Mouse (Mus musculus) heart, postnatal 0 days (tissue): ENCODE measurements at regions not wholly inside any gene's neighbourhood (a gene's known extent, or its start where the extent isn't known, plus 50 kb on each side); places are given as distances from the start of the nearest gene placed in this dataset.

Experiments used
- ATAC-seq: fragments of 200-750 bp; cut with Nextera tagmentation; 2 replicates; pipeline ENCODE4 v1.8.0; 2017; ENCODE audit warnings: low read depth, moderate number of reproducible peaks, moderate library complexity; ENCODE audit not compliant: insufficient read depth
- DNase-seq: peaks from one replicate; pipeline ENCODE4 v3.0.0-alpha.2; 2016; ENCODE audit warnings: low spot score
- H3K27ac ChIP-seq: fragments of 300-500 bp; sonication (generic); 2 replicates; pipeline ENCODE4 v1.5.1; 2014; ENCODE audit warnings: low read depth, mild to moderate bottlenecking
- H3K27me3 ChIP-seq: fragments of 300-500 bp; sonication (generic); 2 replicates; pipeline ENCODE4 v1.6.1; 2014; ENCODE audit warnings: low read length, mixed read lengths; ENCODE audit not compliant: control insufficient read depth, insufficient read depth
- H3K36me3 ChIP-seq: fragments of 300-500 bp; sonication (generic); replicated peaks from 2 replicates; pipeline ENCODE4 v1.6.1; 2014; ENCODE audit warnings: low read length, mixed read lengths; ENCODE audit not compliant: control insufficient read depth, insufficient read depth
- H3K4me1 ChIP-seq: fragments of 300-500 bp; sonication (generic); 2 replicates; pipeline ENCODE4 v1.6.1; 2014; ENCODE audit warnings: antibody characterized with exemption; ENCODE audit not compliant: control insufficient read depth, insufficient read depth
- H3K4me2 ChIP-seq: fragments of 300-500 bp; sonication (generic); 2 replicates; pipeline ENCODE4 v1.6.1; 2014; ENCODE audit warnings: low read depth, mild to moderate bottlenecking, low read length, moderate library complexity
- H3K4me3 ChIP-seq: fragments of 300-500 bp; sonication (generic); 2 replicates; pipeline ENCODE4 v1.5.1; 2014; ENCODE audit warnings: low read depth, low read length
- H3K9ac ChIP-seq: fragments of 300-500 bp; sonication (generic); replicated peaks from 2 replicates; pipeline ENCODE4 v1.6.1; 2014; ENCODE audit warnings: low read depth, low read length, mixed read lengths
- H3K9me3 ChIP-seq: fragments of 300-500 bp; sonication (generic); replicated peaks from 2 replicates; pipeline ENCODE4 v1.6.1; 2016; ENCODE audit warnings: low read length; ENCODE audit not compliant: control insufficient read depth
- CTCF ChIP-seq: IDR thresholded peaks from 2 replicates; pipeline ENCODE4 v1.5.1; 2016; ENCODE audit warnings: antibody characterized with exemption, control low read depth, low read depth
- EP300 ChIP-seq: IDR thresholded peaks from 2 replicates; pipeline ENCODE4 v1.6.1; 2016; ENCODE audit warnings: antibody characterized with exemption, low read depth
- WGBS: fragments of 180-500 bp; shearing (Covaris S2); extraction: QIAGEN DNeasy Blood & Tissue Kit; methylation state at CpG from one replicate; pipeline ENCODE4 v1.1.7; 2014; 5-methylcytosine and 5-hydroxymethylcytosine counted together

- no peak overlapping the region for H3K27ac ChIP-seq
- H3K4me3 ChIP-seq = no peak overlapping the region
- no peak overlapping the region for H3K4me2 ChIP-seq
- no peak overlapping the region for H3K9ac ChIP-seq
- DNase-seq (no peak), ATAC-seq (no peak)
- no peaks in the 10 kb centered on the region for H3K27me3 ChIP-seq
- no peaks in the 10 kb centered on the region for H3K4me1 ChIP-seq
- TF ChIP-seq CTCF (no peak), EP300 (no peak)
- H3K9me3 ChIP-seq = no peaks in the 10 kb centered on the region
- H3K36me3 ChIP-seq = no peaks in the 10 kb centered on the region
- WGBS = 84% methylated on average over 5 of the region's 5 CpGs
These were observed 228.7 kb upstream of the Pfkp start for GRCm38 (mm10) chr13:6877018-6877901.

GRCm38 (mm10) chr13:6862186-6862585, 213.6 kb upstream of the Pfkp start:
- Histone ChIP-seq H3K4me1 (no peaks in the 10 kb centered on the region), H3K4me3 (no peak overlapping the region), H3K4me2 (no peak overlapping the region), H3K27ac (no peak overlapping the region), H3K9ac (no peak overlapping the region), H3K36me3 (no peaks in the 10 kb centered on the region), H3K27me3 (no peaks in the 10 kb centered on the region), H3K9me3 (no peaks in the 10 kb centered on the region)
- no peak for DNase-seq
- ATAC-seq = no peak
- WGBS = 62% methylated on average over 1 of the region's 1 CpGs
- TF ChIP-seq EP300 = no peak
- no peak for TF ChIP-seq CTCF

- Histone ChIP-seq H3K27ac (no peak overlapping the region), H3K9me3 (no peaks in the 10 kb centered on the region), H3K4me2 (no peak overlapping the region), H3K36me3 (no peaks in the 10 kb centered on the region), H3K9ac (no peak overlapping the region), H3K27me3 (no peaks in the 10 kb centered on the region), H3K4me1 (no peaks in the 10 kb centered on the region), H3K4me3 (no peak overlapping the region)
- DNase-seq = no peak
- ATAC-seq = no peak
- WGBS = 73% methylated on average over 3 of the region's 3 CpGs
- TF ChIP-seq CTCF = no peak
- TF ChIP-seq EP300 = no peak
These were observed 211.0 kb upstream of the Pfkp start for GRCm38 (mm10) chr13:6859551-6859950.

- H3K36me3 ChIP-seq = no peaks in the 10 kb centered on the region
- no peak for DNase-seq
- H3K4me1 ChIP-seq = no peaks in the 10 kb centered on the region
- TF ChIP-seq EP300 = no peak
- TF ChIP-seq CTCF = no peak
- no peak overlapping the region for H3K4me2 ChIP-seq
- H3K27ac ChIP-seq = no peak overlapping the region
- WGBS = 50% methylated on average over 10 of the region's 10 CpGs
- no peaks in the 10 kb centered on the region for H3K27me3 ChIP-seq
- H3K9me3 ChIP-seq = no peaks in the 10 kb centered on the region
- H3K4me3 ChIP-seq = no peak overlapping the region
- ATAC-seq = no peak
- H3K9ac ChIP-seq = no peak overlapping the region
These were observed 206.9 kb upstream of the Pfkp start for GRCm38 (mm10) chr13:6855199-6856148.

- no peaks in the 10 kb centered on the region for H3K4me1 ChIP-seq
- no peaks in the 10 kb centered on the region for H3K36me3 ChIP-seq
- no peak for TF ChIP-seq EP300
- H3K4me2 ChIP-seq = no peak overlapping the region
- H3K27me3 ChIP-seq = no peaks in the 10 kb centered on the region
- H3K4me3 ChIP-seq = no peak overlapping the region
- 61% methylated on average over 5 of the region's 5 CpGs for WGBS
- ATAC-seq (no peak), DNase-seq (no peak)
- H3K9me3 ChIP-seq = no peaks in the 10 kb centered on the region
- no peak overlapping the region for H3K27ac ChIP-seq
- H3K9ac ChIP-seq = no peak overlapping the region
These were observed 188.9 kb upstream of the Pfkp start for GRCm38 (mm10) chr13:6837446-6837845.
